Mouse (Mus musculus): ENCODE results near the gene Sphk1.

GRCm38 (mm10) chr11:116541183-116541582, 10.5 kb downstream of the Sphk1 start:
- no peak for TF ChIP-seq CTCF (IDR thresholded peaks at IDR 0.05; ENCODE audit: borderline replicate concordance, extremely low read depth, insufficient read depth, insufficient read length)
- no peak for TF ChIP-seq POLR2A (IDR thresholded peaks at IDR 0.05; ENCODE audit: borderline replicate concordance, extremely low read depth, insufficient read depth, insufficient read length, poor library complexity, severe bottlenecking)

Data from brain, embryonic 14.5 days (tissue).